Mouse (Mus musculus) urinary bladder, postnatal 4 days (tissue): ENCODE data around the gene Adat3.
"Not testable (repeated sequence)": the region's sequence is repeated elsewhere in the genome, so short reads cannot be mapped to it uniquely, and the experiment has no call there.

Source experiments
- DNase-seq, 2 experiments: peaks; one replicate each; pipeline ENCODE4 v3.0.0; 2021 to 2022; ENCODE audit warnings: low spot score in 2 of 2

Adat3 gene

GRCm38 (mm10) chr10:80610116-80610785 lies 7.6 kb downstream of the Adat3 start:
- DNase-seq: no peak

DNA sequence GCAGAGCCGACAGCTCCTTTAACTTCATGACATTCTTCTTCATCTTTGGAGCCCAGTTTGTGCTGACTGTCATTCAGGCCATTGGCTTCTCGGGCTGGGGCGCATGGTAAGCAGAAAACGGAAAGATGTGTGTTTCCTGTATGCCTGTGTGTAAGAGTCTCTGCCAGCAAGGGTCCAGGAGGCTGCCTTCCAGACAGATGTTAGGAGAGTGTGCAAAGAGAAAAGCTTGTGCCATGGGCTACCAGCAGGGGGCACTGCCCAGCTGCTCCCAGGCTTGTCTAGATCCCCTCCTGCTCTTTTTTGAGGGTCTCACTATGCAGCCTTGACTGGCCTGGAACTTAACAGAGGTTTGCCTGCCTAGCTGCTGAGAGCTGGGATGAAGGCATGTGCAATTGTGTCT lies 8.3 kb downstream of the Adat3 start:
- DNase-seq: no peak

- no peak for DNase-seq
These were observed 9.2 kb downstream of the Adat3 start for GRCm38 (mm10) chr10:80611905-80612304.

DNA sequence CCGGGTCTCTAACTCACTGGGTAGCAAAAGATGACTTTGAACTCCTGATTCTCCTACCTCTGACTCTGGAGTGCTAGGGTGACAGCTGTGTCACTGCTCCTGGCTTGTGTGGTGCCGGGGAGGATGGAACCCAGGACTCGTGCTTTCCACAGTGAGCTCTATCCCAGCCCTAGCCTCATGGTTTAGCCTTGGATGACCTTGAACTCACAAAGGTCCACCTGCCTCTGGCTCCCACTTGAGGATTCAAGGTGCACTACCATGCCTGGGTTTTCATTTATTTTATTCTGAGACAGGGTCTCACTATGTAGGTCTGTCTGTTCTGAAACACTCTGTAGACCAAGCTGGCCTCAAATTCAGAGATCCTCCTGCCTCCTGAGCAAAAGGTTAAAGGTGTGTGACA lies 11.1 kb downstream of the Adat3 start:
- DNase-seq: no peak

- DNase-seq: no peak
These were observed 11.7 kb downstream of the Adat3 start for GRCm38 (mm10) chr10:80614351-80614750.

DNA sequence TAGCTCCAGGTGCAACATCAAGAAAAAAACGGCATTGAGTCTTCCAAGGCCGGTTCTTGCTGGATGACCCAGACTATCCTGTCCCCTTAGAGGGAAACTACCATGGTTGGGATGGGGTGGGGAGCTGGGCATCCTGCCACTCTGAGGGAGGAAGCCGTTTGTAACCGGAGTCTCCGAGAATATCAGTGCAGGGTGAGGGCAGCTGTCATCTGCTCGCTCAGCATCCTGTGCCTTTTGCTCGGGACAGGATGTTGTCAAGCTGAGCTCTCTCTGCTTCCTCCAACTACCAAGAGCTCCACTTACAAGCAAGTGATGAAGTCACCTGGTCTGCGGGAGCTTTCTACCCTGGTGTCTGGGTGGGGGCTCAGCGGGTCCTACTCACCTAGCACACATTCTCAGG lies 15.5 kb downstream of the Adat3 start:
- DNase-seq: no peak

DNA sequence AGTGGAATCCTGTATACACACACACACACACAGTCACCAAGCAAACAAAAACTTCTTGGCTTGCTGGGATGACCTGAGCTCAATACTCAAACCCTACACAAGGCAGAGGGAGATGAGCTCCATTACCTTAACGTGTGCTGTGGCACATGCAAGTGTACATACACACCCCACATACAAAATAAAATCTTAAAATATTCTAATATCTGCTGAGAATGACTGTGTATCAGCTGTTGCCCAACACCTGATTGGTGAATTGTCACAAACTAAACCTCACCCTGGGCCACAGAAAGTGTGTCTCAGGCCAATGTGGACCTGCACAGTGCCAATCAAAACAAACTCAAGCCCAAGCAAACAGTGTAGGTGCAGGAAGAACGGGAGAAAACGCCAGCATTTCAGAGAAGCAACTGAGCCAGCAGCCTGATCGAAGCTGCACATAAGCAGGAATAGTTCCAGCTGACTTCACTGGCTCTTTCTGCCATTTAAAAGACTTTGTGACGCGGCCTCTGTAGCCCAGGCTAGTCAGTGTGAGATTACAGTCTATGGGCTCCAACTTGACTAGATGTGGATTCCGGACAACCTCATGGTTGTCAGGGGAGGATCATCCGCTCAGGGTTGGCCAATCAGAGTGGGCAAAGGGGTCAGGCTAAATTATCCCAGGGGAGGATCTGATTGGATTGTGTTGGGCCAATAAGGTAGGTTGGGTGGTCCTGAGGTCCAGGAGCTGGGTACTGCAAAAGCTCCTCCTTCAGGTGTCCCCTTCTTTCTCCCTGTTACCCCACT lies 17.0 kb downstream of the Adat3 start:
- DNase-seq: no peak

GRCm38 (mm10) chr10:80620365-80620764 lies 17.7 kb downstream of the Adat3 start:
- DNase-seq: no peak

DNA sequence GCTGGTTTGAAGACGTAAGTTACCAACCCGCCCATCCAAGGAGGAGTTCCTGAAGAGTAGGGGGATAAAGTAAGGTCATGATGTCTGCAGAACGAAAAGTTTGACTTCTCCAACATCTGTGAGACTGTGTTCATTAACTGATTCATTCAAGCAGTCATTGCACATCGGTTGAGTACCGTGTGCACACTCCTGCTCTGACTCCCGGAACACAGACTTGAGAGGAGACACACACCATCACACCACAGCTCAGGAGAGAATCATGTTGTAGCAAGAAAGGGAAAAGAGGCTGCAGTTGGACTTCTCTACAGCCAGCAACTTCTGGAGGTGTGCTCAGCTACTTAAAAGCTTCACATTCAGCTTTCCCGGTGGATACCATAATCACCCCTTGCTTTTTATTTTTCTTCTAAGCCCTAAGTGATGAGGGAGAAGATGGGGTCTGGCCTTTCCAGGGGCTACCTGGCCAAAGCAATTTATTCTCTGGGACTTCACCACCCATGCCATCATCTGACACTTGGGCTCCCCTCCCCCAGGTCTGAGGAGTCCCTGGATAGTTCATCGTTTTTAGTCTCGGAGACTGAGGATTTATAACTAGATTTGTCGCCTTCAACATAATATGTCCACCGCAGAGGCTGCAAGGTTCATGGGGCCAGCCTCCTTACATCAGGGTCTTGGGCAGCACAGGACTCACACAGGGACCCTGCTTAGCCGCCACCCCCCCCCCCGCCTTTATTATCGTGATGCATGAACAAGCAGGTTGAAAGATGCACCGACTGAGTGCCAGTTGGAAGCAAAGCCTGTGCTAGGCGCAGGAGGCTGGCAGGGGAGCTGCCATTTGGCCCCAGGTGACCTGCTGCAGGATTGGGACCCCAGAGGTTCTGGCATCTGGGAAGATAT lies 18.4 kb downstream of the Adat3 start:
- DNase-seq: no peak

GRCm38 (mm10) chr10:80621690-80621939 lies 18.9 kb downstream of the Adat3 start:
- DNase-seq: no peak

- DNase-seq: peak; percentile 98 to 99
These were observed 19.4 kb downstream of the Adat3 start for GRCm38 (mm10) chr10:80621940-80622660.

- no peak for DNase-seq
These were observed 20.2 kb downstream of the Adat3 start, which contains the start of gene Csnk1g2 for GRCm38 (mm10) chr10:80622661-80623456. Csnk1g2 (plus strand) TSS chr10:80622838.

DNA sequence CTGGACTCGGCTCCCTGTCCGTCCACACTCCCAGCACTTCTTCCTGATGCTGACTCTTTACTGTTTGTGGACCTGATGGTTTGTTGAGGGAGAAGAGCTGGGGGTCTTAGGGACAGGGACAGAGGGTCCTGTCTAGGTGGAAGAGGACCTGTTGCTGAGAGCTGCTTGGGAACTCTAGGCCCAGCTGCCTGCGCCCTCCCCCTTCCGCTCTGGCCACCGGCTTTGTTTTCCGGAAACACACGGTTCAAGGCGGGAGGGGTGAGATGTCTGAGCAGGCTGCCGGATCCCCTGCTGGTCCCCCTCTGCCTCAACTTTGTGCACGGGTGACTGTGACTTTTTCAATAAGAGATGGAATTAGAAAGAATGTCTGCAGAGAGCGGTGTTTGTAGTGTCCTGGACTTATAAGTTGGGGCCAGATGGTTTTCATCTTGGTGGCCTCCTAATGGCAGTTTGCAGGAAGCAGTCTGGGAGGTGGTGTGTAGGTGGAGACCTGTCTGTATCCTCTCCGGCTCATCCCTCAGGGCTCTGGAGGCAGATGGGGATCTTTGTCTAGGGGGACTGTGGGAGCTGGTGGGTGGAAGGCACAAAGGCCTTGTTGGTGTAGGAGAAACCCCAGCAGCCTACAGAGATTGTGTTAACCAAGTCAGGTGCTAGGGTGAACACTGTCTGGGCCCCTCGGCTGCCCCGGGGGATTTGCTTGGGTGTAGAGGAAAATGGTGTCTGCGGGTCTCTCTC lies 20.9 kb downstream of the Adat3 start:
- no peak for DNase-seq

GRCm38 (mm10) chr10:80625764-80626163 lies 23.1 kb downstream of the Adat3 start:
- no peak for DNase-seq

- peak in 1 of 2 experiments; percentile 61 for DNase-seq
These were observed 25.0 kb downstream of the Adat3 start for GRCm38 (mm10) chr10:80627685-80628084.

GRCm38 (mm10) chr10:80628925-80629324 lies 26.2 kb downstream of the Adat3 start:
- no peak for DNase-seq

DNA sequence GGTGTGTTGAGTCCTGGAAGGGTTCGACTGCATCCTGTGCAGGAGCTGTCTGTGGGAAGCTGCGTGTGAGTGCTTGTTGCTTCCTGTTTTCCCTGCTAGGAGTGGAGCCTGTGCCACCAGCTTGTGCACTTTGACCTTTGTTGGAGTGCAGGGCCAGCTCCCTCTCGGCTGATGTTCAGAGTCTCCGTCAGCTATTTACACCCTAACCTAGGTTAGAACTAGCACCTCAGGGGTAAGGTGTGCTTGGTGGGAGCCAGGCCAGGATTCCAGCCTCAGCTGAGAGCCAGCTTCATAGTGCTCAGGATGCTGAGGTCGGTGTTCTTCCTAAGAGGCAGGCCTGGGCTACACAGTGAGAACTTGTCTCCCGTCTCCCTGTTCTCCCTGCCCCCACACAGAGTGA lies 32.7 kb downstream of the Adat3 start:
- no peak for DNase-seq

- DNase-seq: no peak
These were observed 44.3 kb downstream of the Adat3 start for GRCm38 (mm10) chr10:80646936-80647335.

DNA sequence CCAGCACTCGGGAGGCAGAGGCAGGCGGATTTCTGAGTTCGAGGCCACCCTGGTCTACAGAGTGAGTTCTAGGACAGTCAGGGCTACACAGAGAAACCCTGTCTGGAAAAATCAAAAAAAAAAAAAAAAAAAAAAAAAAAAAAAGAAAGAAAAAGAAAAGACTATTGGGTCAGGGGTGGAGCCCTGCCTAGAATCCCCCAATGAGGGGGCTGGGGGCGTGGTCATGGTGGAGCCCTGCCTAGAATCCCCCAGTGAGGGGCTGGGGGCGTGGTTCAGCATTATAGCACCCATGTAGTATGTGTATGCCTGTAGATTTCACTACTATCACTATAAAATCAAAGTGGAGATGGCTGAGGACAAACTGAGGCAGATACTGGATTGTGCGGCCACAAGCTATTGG lies 47.2 kb downstream of the Adat3 start:
- DNase-seq: not testable (repeated sequence)

DNA sequence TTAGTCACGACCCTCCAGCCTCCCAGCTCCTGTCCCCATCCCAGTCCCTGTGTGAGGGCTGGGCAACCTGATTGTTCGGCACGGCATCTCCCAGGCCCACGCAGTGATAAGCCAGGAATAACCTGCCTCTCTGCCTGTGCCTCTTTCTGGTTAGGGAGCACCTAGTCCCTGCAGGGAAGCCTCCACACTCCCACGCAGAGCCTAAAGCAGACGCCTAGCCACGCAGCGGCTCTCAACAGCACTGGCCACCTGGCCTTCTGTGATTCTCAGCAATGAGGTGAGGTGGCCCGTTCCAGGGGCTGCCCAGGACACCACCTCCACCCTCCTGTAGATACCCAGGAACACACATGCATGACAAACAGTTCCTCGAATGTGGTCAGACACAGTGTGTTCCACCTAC lies 47.7 kb downstream of the Adat3 start:
- DNase-seq: no peak
